Mouse (Mus musculus): ENCODE measurements around the gene Sdk1.

The Sdk1 gene

DNA sequence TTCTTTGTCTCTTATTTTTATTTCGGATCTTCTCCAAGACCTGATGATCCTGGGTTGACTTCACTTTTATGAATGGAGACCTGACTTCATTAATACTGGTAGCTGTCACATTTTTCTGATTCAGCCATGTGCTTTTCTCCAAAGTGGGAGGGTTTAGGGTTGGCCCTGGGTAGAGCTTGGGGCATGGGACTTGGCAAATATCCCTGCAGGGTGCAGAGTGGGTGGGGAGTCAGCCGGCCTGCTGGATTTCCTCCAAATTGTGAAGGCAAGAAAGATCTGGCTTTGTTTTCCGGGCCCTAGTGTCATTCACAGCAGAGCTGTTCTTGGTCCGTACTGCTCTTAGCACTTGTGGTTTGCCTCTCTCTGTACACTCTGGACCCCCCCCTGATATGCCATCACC is 103.1 kb downstream of the Sdk1 start:
- no peak for DNase-seq (ENCODE audit: low spot score)

DNA sequence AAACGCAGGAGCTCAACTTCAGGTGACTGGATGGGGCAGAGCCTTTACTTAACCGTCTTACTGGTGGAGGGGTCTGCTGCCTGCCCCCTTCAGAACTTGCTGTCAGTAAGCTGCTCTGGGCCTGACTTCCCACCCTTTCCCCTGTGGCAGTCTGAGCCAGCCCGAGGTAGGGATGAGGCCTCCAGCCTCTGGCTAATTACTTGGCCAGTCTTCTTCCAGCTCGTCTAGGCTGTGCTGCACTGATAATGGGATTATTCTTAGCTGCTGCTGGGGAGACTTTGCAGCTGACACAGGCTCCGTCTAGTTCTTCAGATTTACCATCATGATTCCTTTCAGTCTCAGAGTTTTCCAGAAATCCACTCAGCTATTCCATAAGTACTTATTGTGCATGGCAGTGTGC is 104.2 kb downstream of the Sdk1 start:
- no peak for DNase-seq (ENCODE audit: low spot score)

DNA sequence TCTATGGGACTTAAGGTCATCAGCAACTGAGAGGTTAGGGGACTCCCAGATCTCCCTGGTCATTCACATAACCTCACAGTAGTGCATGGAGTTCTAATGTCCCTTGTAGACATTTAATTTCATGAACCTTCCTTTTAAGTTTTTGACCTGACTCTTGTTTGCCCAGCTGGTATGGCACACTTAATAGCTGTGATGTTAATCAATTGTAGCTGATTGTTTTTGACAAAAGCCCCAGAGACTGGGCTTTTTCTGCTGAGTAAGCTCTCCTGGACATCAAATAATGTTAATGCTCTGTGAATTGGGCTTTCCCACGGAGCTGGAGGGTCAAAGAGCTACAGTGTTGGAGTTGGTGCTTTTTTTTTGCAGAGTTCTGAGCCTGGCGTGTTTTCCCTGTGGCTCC is 121.4 kb downstream of the Sdk1 start:
- no peak for DNase-seq (ENCODE audit: low spot score)

DNA sequence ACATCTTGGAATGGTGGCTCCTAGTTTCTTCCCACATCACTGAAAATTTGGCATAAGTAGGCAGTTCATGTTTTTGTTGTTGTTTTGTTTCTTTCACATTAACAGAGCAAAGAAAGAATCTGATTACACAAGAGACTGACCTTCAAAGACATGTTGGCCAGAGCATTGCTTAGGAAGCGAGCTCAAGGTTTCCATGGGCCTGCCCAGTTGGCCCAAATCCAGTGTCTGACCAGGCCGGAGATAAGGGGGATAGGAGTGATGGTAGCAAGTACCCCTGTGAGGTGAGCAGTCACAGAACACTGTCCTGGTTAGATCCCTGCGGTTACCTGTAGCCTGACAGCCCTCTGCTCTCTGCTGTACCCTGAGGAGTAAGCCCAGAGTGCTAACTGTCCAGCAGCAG is 122.7 kb downstream of the Sdk1 start:
- no peak for DNase-seq (ENCODE audit: low spot score)

DNA sequence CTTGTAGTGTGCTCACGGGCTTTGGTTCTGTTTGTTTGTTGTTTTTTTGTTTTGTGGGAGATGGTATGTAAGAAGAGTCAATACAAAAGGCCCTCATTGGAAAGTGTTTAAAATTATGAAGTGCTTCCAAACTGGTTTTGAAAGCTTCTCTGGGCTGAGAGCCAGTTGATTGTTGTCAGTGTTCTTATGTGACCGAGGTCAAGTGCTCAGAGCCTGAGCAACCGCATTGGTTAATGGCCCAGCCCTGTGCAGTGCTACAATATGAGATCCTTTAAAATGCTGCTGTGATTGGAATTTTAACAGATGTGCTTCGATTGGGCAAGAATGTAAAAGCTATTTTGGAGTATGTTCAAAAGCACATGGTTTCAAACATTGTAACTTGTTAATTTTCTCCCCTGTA is 127.3 kb downstream of the Sdk1 start:
- no peak for DNase-seq (ENCODE audit: low spot score)

DNA sequence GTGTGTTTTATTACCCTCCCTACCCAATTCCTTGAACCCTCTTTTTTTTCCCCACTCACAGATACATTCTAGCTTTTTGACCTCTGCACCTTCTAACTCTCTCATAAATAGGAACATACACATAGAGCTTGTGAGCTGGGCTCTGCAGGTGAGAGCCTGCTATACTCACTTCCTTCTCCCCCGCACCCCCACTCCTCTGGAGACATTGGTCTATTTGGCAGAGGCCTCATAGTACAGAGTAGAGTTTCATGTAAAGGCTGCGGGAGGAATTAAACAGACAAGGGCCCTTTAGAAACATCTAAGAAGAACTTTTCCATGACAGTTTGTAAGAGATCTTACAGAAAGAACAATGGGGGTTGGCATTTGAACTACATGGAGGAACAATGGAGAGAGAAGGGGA is 133.5 kb downstream of the Sdk1 start:
- no peak for DNase-seq (ENCODE audit: low spot score)

DNA sequence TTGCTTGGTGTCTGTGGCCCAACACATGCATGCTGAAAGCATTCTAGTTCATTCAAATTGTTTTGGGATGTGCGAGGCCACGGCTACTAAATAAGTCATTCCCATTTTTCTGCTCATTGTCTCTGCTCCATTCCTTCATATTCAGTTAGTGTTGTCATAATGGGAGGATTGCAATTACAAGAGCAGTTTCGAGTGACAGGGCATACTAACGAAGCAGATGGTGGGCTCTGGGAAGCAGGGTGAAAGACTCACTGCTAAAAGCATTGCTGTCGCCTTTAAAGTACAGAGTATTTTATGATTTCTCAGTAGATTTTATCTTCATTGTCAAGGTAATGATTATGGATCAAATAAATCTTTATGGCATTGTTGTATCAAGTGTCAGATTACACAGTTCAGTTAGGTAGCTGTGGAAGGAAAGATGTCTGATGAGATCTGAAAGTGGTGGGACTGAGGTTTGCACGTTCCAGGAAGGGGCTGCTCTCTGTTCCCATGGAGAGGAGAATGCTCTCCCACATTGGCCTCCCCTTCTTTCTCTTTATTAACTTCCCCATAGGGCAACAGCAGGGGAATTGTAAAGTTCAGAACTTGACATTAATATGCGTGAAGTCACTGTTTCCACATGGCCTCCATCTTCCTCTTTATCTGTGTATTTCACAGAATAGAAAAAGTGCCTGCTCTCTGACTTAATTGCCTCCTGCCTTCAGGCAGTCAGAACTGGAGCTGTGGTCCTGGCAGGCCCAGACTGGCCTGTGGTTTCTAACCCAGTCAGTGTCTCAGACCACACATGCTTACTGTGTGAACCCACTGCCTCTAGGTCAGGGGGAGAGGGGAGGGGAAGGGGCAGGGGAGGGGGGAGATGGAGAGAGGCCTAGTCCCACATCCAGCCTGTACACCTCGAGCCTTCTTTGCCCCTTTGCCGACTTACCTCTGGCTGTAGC is 138.8 kb downstream of the Sdk1 start:
- peak; percentile 7 for DNase-seq (ENCODE audit: low spot score)

DNA sequence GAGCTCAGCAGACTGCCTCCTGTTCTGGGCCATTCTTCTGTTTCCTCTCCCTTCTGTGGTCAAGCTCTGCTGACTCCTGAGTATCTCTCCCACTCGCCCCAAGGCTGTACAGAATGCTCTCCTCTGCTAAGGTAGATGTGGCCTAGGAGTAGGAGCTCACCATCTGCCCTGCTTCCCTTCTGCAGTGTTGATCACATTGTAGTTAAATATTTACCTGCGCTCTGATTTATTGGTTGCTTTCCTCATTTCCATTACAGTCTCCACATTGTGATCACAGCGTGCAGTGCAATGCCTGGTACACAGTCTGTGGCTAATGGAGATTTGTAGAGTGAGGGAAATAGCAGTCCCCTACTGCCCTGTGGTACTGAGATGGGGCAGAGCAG is 139.5 kb downstream of the Sdk1 start:
- no peak for DNase-seq (ENCODE audit: low spot score)

DNA sequence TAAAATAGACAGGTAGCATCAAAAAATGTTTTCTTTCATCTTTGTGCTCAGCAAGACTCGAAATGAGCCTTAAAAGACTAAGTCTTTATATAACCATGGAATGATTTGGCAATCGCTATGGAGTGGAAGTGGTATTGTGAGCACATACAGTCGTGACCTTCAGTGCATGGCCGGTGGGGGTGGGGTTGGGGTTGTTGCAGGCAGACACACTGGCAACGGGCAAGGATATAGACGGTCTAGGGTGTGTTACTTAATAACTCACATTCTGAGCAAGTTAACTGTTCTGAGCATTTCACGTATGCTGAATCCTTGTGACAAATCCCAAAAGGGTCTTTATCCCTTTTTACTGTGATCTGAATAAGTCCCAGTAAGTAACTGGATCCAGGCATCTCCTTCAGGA is 140.3 kb downstream of the Sdk1 start:
- no peak for DNase-seq (ENCODE audit: low spot score)

DNA sequence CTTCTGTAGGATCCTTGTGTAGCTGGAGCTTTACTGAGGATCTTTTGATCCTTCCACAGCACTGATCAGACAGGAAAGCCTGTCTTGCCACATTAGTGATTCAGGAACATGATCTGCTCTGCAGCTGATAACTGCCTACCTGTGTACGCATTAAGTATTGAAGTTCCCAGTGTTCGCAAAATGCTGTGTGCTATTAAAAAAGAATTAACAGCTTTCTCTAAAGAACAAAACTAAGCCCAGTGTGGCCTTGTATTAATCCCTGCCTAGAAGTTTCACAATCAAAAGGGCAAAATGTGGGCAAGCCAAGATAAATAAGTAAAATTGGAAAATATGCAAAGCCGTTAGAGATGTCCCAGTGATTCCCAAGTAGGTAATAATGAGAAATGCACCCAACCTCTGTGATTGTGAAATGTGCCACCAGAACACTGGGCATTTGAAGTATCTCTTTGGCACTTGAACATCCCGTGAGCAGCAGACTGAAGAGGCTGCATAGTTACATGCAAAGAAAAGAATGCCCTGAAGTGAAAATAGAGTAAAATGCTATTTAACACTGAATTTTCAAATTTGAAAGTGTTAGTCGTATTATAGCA is 141.1 kb downstream of the Sdk1 start:
- no peak for DNase-seq (ENCODE audit: low spot score)

DNA sequence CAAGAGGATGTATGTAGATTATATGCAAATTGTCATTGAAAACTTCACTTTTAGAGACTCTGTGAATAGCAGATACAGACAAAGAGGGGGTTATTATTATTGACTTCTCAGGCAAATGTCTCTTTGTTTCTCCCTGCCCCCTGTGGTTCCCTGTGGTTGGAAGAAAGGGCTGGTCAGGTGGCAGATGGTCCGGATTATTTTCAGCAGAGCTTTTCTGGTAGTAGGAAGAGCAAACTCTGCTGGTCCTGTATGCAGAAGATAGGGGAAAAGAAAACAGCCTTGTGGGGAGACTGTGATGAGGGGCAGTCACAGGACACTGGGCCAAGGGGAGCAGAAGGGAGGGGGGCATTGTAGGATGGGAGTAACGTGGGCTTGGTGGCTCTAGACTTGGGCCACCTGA is 147.2 kb downstream of the Sdk1 start:
- DNase-seq (ENCODE audit: low spot score) = no peak

DNA sequence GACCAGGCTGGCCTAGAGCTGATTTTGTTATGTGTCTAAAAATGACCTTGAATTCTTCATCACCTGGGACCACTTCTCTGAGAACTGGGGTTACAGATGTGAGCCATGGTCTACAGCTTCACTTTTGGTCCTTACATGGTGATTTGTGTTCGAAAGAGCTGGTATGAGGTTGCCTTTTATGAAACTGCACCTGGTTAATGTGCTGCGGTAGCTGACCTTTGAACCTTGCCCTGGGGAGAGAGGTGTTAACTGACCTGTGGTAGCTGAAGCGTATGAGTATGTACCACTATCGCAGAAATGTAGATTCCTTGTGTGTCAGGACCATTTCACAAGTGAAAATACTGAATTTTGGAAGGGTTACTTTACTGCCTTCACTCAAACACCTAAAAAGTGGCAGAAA is 149.3 kb downstream of the Sdk1 start:
- DNase-seq (ENCODE audit: low spot score) = no peak

DNA sequence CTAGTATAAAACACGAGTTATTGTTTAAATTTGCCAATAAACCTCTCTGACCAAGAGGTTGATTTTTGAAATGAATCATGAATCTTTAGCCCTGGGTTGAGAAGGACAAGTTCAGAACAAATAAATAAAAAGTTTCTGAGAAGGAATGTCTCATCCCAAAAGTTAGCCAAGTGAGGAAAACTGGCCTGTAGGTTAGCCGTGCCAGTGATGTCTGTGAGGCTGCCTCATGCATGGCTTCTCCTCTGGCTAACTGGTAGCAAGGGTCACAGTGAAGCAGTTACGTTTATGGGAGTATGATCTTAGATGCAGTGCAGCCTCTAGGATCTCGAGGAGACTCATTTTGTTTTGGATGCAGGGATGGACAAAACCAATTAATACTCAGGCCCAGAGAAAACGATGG is 149.9 kb downstream of the Sdk1 start:
- no peak for DNase-seq (ENCODE audit: low spot score)

DNA sequence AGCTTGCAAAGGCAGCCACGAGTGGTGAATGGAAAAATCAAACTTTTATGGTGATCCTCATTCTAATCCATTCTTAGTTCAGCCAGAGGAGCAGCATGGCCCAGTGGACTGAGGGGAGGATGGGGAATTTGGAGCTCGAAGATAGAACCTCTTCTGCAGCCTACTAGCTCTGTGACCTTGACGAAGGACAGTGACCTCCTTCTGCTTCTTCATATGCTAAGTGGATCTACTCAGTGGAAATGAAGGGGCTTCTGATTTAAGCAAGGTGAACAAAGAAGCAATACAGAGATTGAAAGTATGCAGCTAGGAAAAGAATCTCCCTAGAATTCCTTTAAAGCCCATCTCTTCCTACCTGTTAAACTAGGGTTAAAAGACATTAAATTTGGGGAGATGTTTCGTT is 152.6 kb downstream of the Sdk1 start:
- no peak for DNase-seq (ENCODE audit: low spot score)

DNA sequence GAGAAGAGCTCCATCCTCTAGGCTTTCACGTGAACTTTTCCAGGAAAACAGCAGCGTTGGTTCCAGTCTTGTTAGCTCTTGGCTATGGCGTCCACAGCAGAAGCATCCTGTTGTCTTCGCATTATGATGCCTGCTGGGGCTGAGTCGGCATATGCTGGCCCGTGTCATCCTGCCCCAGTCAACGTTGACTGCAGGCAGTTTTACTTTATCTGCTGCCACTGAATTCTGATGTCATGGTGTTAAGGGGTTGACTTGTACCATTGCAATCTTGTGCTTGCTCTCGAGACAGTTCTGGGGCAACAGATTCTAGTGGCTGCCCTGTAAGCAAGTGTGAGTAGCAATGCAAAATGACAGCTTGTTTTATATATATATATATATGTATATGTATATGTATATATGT is 153.3 kb downstream of the Sdk1 start:
- no peak for DNase-seq (ENCODE audit: low spot score)

DNA sequence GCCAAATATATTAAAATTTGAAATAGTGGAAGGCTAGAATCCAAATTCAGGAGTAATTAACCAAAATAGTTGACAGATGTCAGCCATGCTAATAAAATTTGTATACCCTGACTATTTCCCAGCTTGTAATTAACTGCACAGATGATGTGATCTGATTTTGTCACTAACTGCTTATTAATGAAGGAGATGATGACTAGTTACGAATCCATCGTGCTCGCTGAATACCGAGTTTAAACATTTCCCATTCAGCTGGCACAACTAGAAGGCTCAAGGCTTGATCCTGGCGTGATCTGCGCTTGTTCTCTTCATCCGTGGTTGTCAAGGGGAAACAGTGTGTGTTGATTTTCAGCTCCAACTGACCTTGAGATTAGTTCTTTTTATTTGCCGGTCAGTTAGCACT is 162.5 kb downstream of the Sdk1 start:
- no peak for DNase-seq (ENCODE audit: low spot score)

DNA sequence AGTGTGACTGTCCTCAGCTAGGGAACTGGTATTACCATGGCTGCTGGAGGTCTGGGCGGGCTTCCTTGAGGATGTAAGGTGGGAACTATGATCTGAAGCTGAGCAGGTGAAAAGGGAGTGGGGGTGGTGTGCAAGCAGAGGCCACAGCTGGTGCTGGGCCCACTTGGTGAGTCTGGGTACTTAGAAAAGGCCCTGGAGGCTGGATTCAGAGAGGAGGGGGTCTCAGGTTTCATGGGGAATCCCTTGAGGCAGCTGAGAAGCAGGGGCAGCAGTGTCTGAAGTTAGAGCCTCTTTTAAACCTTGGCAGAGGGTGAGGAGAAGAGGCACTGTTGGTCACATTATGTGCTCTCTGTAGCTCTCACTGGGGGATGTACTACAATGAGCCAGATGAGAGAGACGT is 163.4 kb downstream of the Sdk1 start:
- no peak for DNase-seq (ENCODE audit: low spot score)

DNA sequence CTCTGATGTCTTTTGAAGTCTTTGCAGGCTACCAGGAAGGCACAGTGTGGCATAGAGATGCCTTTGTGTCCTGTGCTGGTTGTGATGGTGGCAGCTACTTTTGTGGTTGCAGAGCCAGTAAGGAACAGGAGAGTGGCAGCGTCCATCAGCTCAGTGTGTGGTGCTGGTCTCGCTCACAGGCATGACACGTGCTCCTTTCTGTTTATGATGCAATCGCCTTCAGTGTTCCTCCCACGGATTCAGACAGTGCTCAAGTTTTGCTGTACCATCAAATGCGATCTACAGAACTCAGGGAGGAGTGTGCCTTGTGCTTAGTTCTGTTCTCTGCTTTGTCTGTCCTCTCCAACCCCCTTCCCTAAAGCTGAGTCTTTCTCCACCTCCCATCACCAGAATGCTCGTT is 165.6 kb downstream of the Sdk1 start:
- no peak for DNase-seq (ENCODE audit: low spot score)

DNA sequence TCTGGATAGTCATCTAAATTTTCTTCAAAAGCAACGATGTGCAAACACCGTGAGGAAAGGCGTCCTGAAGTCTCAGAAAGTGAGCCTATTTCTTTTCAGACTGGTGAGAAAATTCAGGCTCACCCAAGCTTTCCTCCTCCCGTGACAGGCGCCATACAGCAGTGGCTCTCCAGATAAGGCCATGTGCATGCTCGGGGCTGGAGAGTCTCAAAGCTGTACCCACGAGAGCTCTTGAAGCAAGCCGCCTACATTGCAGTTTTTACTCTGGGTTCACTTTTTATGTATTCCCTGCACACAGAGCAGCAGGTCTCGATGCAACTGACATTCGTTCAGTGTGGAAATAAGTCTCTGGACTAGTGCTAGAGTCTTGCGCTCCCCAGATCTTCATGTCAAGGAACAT is 171.7 kb downstream of the Sdk1 start:
- DNase-seq (ENCODE audit: low spot score) = no peak

DNA sequence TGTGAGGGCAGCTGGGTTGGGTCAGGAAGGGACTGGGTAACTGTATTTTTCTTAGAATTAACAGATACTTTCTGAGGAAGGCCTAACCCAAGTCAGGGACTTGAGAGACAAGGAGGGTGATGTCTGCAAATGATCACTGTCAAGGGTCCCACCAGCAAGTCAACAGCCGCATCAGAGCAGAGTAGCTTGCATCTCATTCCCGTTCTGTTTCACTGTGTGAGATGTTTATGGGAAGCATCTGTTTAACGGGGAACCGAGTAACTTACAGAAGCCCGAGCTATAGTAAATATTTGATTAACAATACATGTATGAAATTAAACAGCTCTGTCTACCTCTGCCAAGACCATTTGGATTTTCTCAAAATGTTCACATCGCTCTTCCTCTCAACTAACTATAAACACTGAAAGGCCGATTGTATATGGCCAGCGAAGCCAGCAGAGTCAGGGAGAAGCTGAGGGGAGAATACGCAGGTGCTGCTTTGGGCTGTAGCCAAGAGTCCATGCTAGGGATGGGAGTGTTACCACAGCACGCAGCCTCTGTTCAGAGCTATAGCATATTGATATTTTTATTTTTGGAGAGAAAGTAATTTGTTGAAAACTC is 174.5 kb downstream of the Sdk1 start:
- DNase-seq (ENCODE audit: low spot score) = no peak

DNA sequence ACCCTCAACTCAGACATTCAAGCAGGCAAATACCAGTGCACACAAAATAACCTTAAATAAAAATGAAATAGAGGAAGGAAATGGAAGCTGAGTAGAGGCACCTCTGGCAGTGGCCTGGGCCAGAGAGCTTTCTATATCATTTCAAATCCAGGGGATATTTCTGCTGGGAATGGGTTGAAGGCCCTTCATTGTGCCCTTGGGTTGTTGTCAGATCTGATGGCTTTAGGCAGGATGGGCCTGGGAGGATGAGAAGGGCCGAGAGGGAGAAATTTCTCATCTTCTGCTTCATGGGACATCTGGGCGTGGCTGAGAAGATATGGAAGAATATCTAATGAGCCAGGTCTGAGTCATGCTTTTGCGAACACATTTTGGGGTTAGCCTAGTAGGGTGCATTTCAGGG is 186.8 kb downstream of the Sdk1 start:
- no peak for DNase-seq (ENCODE audit: low spot score)

DNA sequence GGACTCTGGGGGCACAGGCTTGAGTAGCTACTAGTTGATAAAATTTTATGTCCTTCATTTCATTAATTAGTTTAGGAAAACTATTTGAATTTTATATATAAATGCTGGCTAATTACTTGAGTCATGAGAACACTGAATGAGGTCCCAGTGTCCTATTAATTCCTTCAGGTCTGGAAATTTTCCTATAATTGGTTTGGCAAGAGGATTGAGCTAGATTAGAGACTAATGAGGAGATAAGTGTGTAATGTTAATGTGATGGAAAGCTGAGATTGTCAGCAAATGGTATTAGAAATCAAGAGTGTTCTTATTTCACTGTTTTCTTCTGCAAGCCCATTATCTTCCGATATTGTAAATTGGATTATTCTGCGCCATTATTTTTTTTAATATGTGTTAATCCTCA is 192.0 kb downstream of the Sdk1 start:
- DNase-seq (ENCODE audit: low spot score) = no peak

DNA sequence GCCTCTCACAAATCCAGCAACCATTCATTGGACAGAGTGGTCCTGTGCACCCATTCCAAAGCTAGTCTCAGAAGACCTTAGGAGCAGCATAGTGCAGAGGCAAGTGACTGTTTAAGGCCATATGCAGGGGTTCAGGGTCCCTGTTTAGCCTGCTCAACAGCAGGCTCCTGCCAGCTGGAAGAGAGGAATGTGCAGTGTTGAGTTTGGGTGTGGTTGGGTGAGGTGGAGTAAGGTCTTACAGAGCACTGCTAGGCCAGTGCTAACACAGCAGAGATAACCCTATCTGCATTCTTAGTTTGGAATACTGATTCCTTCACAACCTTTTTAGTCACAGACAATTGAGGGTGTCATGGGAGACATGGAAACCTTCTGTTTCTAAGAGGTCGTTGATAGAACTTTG is 206.0 kb downstream of the Sdk1 start:
- no peak for DNase-seq (ENCODE audit: low spot score)

DNA sequence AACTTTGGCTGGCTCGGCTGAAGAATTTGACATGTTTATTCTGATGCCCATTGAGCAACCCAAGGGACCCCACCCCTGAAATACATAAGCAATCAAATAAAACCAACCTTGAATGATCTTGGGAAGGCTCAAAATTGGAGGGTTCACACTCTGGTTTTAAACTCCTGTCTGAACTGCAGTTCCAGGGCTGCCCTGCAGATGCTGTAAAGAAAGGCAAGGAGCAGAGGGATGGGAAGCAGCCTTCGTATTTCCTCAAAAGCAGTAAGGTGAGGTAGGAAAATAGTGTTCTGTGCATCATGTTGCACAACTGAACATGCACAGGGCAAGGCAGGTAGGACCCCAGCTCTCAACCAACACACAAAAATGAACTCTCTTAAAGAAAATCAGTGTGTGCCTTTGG is 222.1 kb downstream of the Sdk1 start:
- no peak for DNase-seq (ENCODE audit: low spot score)

Data from urinary bladder, postnatal 25 days (tissue).